Mouse (Mus musculus) stomach, postnatal 0 days (tissue): ENCODE results near the gene Gpatch4. TPM values are rescaled to one million over a fixed set of nuclear protein-coding genes. Genes with fewer than 3 reads are reported as not detected.

Experiments
- ATAC-seq: fragments of 200-750 bp; cut with Nextera tagmentation; 2 replicates; pipeline ENCODE4 v1.8.0; 2017; ENCODE audit not compliant: low FRiP score, low TSS enrichment
- DNase-seq: peaks from one replicate; pipeline ENCODE4 v3.0.0-alpha.2; 2016; ENCODE audit warnings: low spot score
- H3K27ac ChIP-seq: fragments of 300-500 bp; sonication (generic); replicated peaks from 2 replicates; pipeline ENCODE4 v1.5.1; 2014; ENCODE audit warnings: mild to moderate bottlenecking, control low read depth
- H3K27me3 ChIP-seq: fragments of 300-500 bp; sonication (generic); 2 replicates; pipeline ENCODE4 v1.6.1; 2014; ENCODE audit warnings: low read length; ENCODE audit not compliant: control insufficient read depth, insufficient read depth
- H3K36me3 ChIP-seq: fragments of 300-500 bp; sonication (generic); 2 replicates; pipeline ENCODE4 v1.6.1; 2014; ENCODE audit warnings: low read length, mixed read lengths; ENCODE audit not compliant: control insufficient read depth, insufficient read depth
- H3K4me1 ChIP-seq: fragments of 300-500 bp; sonication (generic); replicated peaks from 2 replicates; pipeline ENCODE4 v1.6.1; 2014; ENCODE audit warnings: antibody characterized with exemption; ENCODE audit not compliant: control insufficient read depth, insufficient read depth
- H3K4me2 ChIP-seq: fragments of 300-500 bp; sonication (generic); replicated peaks from 2 replicates; pipeline ENCODE4 v1.6.1; 2014; ENCODE audit warnings: low read depth, mild to moderate bottlenecking, control low read depth, moderate library complexity
- H3K4me3 ChIP-seq: fragments of 300-500 bp; sonication (generic); 2 replicates; pipeline ENCODE4 v1.5.1; 2014; ENCODE audit warnings: low read depth, low read length, control low read depth
- H3K9ac ChIP-seq: fragments of 300-500 bp; sonication (generic); 2 replicates; pipeline ENCODE4 v1.6.1; 2014; ENCODE audit warnings: mild to moderate bottlenecking, low read length, control low read depth, mixed read lengths
- H3K9me3 ChIP-seq: fragments of 300-500 bp; sonication (generic); 2 replicates; pipeline ENCODE4 v1.6.1; 2016; ENCODE audit warnings: low read length; ENCODE audit not compliant: control insufficient read depth
- CTCF ChIP-seq: IDR thresholded peaks from 2 replicates; pipeline ENCODE4 v1.5.1; 2016; ENCODE audit warnings: antibody characterized with exemption, low read depth, mild to moderate bottlenecking, moderate library complexity
- EP300 ChIP-seq: optimal IDR thresholded peaks from 2 replicates; pipeline ENCODE3; 2016; ENCODE audit warnings: antibody characterized with exemption
- WGBS: fragments of 180-500 bp; shearing (Covaris S2); extraction: QIAGEN DNeasy Blood & Tissue Kit; methylation state at CpG from one replicate; pipeline ENCODE4 v1.1.7; 2014; 5-methylcytosine and 5-hydroxymethylcytosine counted together
- polyA plus RNA-seq: library from polyadenylated mRNA; unstranded; fragments of >200 nt; fragmentation: Nextera tagmentation; extraction: Ambion mirVana; gene quantifications from 2 replicates; pipeline ENCODE4 v1.2.1, GENCODE M21; 2015

The Gpatch4 gene
- polyA plus RNA-seq, 1 experiment from 2014 or later: 19.2 TPM

DNA sequence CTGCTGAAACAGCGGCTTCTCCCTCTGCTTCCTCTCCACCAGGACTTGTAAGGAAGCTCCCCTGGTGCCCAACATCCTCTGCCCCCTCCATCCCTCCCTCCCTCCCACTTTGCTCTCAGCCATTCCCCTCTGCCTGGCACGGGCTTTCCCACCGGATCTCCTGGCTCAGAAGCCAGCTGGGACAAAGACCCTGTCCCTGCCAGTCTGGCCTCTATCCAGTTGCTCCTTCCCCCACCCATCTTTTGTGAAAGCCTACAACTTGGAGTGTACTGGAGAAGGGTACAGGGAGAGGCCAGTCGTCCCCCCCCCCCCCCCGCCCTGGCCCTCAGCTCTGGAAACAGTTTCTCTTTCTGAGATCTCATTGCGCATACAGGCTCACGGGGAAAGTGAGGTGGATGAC lies 44.2 kb upstream of the Gpatch4 start:
- Histone ChIP-seq H3K4me3 (no peak overlapping the region), H3K9me3 (no peaks in the 10 kb centered on the region), H3K27ac (no peak overlapping the region), H3K4me2 (no peak overlapping the region), H3K36me3 (no peaks in the 10 kb centered on the region), H3K9ac (no peak overlapping the region), H3K4me1 (no peaks in the 10 kb centered on the region), H3K27me3 (peaks cover 18% of the 10 kb centered on the region; the same call in 1 of the 2 replicates)
- 5% methylated on average over 7 of the region's 7 CpGs for WGBS
- DNase-seq (no peak), ATAC-seq (no peak)
- TF ChIP-seq EP300 (no peak), CTCF (no peak)

DNA sequence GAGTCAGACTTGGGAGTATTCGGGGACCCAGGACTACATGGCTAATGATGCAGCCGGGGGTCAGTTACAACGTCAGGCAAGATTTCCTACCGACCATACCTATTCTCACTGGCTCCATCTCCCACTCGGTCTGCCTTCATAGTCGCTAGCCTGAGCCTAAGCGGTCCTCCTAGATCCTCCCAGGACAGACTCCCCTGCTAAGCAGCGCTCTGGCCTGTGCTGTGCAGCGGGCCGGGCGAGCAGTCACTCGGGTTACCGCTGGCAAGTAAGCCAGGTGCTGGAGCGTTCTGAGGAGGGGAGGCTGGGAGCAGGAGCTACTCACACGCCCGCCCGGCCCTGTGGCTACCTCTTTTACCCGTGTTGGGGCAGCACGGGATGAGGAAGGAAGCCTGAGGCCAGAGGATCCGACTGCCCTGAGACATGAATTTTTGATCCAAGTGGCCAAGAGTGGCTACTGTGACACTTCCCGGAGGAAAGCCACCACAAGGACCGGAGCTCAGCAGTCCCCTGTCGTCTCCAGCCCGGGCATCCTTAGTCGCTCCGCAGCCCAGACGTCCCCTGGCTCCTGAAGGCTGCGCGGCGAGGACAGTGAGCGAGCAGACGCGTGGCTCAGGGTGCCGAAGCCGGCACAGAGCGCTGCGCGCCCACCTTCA lies 43.5 kb upstream of the Gpatch4 start:
- Histone ChIP-seq H3K27me3 (peaks cover 18% of the 10 kb centered on the region; the same call in 1 of the 2 replicates), H3K4me2 (peak overlapping the region; percentile 54), H3K36me3 (no peaks in the 10 kb centered on the region), H3K4me1 (no peaks in the 10 kb centered on the region), H3K9ac (no peak overlapping the region), H3K27ac (no peak overlapping the region), H3K4me3 (peak overlapping the region; percentile 28; the same call in 1 of the 2 replicates), H3K9me3 (no peaks in the 10 kb centered on the region)
- no peak for DNase-seq
- WGBS: 2% methylated on average over 38 of the region's 38 CpGs
- TF ChIP-seq CTCF: no peak
- TF ChIP-seq EP300: no peak
- no peak for ATAC-seq

DNA sequence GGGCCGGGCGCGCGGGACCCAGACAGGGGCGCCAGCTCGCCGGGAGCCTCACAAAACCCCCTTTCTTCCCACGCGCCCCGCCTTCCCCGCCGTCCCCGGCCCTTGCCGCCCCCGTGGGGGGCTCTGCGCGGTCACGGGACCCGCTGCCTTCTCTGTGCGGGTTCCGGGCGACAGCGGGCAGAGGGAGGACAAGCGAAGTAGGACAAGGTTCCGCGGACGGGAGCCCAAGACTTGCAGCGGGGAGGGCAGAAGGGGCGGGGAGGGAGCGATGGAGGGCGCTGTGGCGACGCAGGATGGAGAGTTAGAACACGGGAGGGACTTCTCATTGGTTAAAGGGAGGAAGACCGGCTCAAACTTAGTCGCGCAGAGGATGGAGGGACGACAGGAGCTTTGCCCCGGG lies 42.7 kb upstream of the Gpatch4 start, which contains the start of gene Bcan:
Bcan (minus strand) TSS at position 50 of the 400 bp plus-strand sequence.
- Histone ChIP-seq H3K4me1 (no peaks in the 10 kb centered on the region), H3K36me3 (no peaks in the 10 kb centered on the region), H3K4me2 (peak within 1 kb of the TSS; percentile 54), H3K4me3 (peak within 1 kb of the TSS; percentile 28), H3K9me3 (no peaks in the 10 kb centered on the region), H3K9ac (0 out of 2 replicates have a peak within 1 kb of the TSS, but pooled peaks have one; percentile 13), H3K27me3 (peaks cover 18% of the 10 kb centered on the region; the same call in 1 of the 2 replicates), H3K27ac (no peak within 1 kb of the TSS)
- no peak for DNase-seq
- TF ChIP-seq CTCF (no peak), EP300 (no peak)
- WGBS: 1% methylated on average over 38 of the region's 39 CpGs
- no peak for ATAC-seq

DNA sequence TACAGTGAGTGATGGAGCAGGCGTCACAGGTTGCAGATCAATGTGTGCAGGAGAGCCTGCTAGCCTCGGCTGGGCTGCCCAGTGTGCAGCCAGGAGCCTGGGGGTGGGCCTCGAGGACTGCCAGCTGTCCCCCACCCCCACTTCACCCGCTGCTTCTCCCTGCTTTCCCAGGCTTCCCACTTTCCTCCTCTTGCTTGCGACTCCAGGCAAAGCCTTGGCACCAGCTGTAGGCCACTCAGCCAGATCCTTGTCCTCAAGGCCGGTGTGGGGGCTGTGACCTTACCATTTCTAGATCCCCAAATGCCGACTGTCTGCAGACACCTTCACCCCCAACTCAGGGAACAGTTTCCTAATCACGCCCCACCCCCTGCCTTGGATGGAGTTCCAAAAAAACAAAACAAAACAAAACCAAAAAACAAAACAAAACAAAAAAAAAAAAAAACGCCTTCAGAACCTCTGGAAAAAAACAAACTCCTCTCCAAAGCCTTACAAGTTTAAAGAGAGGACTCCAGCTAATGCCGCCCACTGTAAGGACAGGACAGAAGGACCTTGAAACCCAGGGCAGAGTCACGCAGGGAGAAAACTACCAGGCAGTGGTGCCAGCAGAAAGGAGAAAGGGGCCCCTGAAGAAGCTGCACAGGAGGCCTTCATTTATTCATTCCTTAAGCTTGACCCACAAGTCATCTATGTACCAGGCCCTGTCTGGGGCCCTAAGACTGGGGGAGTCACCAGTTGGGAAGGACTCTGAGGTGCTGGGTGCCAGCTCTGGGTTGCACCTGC lies 41.9 kb upstream of the Gpatch4 start:
- Histone ChIP-seq H3K27ac (no peak overlapping the region), H3K27me3 (peaks cover 15% of the 10 kb centered on the region; the same call in 1 of the 2 replicates), H3K4me1 (no peaks in the 10 kb centered on the region), H3K9me3 (no peaks in the 10 kb centered on the region), H3K4me2 (no peak overlapping the region), H3K4me3 (peak overlapping the region; percentile 28; the same call in 1 of the 2 replicates), H3K9ac (no peak overlapping the region), H3K36me3 (no peaks in the 10 kb centered on the region)
- TF ChIP-seq EP300: no peak
- TF ChIP-seq CTCF: no peak
- no peak for ATAC-seq
- WGBS: 16% methylated on average over 11 of the region's 11 CpGs
- DNase-seq: no peak

DNA sequence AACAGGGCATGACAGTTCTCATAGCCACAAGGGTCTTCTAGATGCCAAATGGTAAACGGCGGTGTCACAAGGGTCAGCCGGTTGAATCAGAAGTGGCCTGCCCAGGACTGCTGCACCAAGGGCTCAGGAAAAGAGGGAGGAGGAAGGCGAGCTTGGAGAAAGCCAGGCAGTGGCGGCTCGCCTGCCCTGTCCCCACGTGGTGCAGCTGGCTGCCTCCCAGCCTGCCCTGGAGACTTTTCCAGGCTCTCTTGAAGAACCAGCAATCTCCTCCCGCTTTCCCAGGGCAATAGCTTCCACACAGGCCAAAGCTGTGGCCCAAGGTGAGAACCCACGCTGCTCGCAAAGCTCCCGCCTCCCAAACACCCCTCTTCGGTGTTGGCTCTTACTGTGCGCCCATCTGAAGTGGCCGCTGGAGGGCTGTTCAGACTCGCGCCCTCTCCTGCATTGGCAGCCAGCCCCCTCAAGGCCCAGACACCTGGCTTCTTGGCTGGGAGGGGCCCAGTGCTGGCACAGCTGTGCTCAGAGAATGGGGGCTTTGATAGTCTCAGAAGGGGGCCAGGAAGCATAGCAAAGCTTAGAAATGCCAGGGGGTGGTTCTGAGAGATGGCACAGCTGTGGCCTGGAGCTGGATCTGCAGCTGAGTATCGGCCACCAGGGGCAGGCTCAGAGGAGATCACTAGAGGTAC lies 40.5 kb upstream of the Gpatch4 start:
- ATAC-seq (0 out of 2 replicates have a peak, but pooled peaks have one; percentile 31), DNase-seq (no peak)
- WGBS: 4% methylated on average over 16 of the region's 17 CpGs
- Histone ChIP-seq H3K4me1 (no peaks in the 10 kb centered on the region), H3K36me3 (no peaks in the 10 kb centered on the region), H3K4me3 (no peak overlapping the region), H3K9me3 (no peaks in the 10 kb centered on the region), H3K27me3 (peaks cover 15% of the 10 kb centered on the region; the same call in 1 of the 2 replicates), H3K4me2 (no peak overlapping the region), H3K9ac (no peak overlapping the region), H3K27ac (no peak overlapping the region)
- TF ChIP-seq CTCF (peak; percentile 15; the same call in 1 of the 2 replicates), EP300 (no peak)
